Mouse (Mus musculus): ENCODE data around the gene Ing2. TPM values are rescaled to one million over a fixed set of nuclear protein-coding genes. Genes with fewer than 3 reads are reported as not detected.

The Ing2 gene
- polyA plus RNA-seq, 1 experiment from 2014 or later, result 10.9 TPM

- Histone ChIP-seq H3K9me3 (peaks cover 6% of the 10 kb centered on the region; the same call in 1 of the 2 replicates), H3K36me3 (replicated peaks) (no peaks in the 10 kb centered on the region), H3K4me1 (peaks cover 17% of the 10 kb centered on the region), H3K4me3 (peak overlapping the region; percentile 49), H3K27ac (peak overlapping the region; percentile 80; the same call in 1 of the 2 replicates), H3K27me3 (ENCODE audit: poor library complexity, severe bottlenecking) (peaks cover 11% of the 10 kb centered on the region)
- DNase-seq (ENCODE audit: extremely low spot score, low spot score), result no peak
- 32% methylated on average over 7 of the region's 7 CpGs for WGBS
Observed at GRCm38 (mm10) chr8:47691303-47691702, 15.9 kb upstream of the Ing2 start.

GRCm38 (mm10) chr8:47690674-47691078 lies 15.3 kb upstream of the Ing2 start:
- Histone ChIP-seq H3K36me3 (replicated peaks) (no peaks in the 10 kb centered on the region), H3K27ac (peak overlapping the region; percentile 80), H3K4me1 (peaks cover 17% of the 10 kb centered on the region), H3K9me3 (peaks cover 6% of the 10 kb centered on the region; the same call in 1 of the 2 replicates), H3K4me3 (peak overlapping the region; percentile 49), H3K27me3 (ENCODE audit: poor library complexity, severe bottlenecking) (peaks cover 11% of the 10 kb centered on the region)
- WGBS, result 1% methylated on average over 16 of the region's 16 CpGs
- peak; percentile 47 for DNase-seq (ENCODE audit: extremely low spot score, low spot score)

GRCm38 (mm10) chr8:47689704-47690326 lies 14.5 kb upstream of the Ing2 start:
- H3K27me3 ChIP-seq (ENCODE audit: poor library complexity, severe bottlenecking), result peaks cover 11% of the 10 kb centered on the region
- DNase-seq (ENCODE audit: extremely low spot score, low spot score), result peak; percentile 19
- 54% methylated on average over 12 of the region's 12 CpGs for WGBS
- H3K27ac ChIP-seq, result no peak overlapping the region
- H3K4me3 ChIP-seq, result no peak overlapping the region
- peaks cover 17% of the 10 kb centered on the region for H3K4me1 ChIP-seq
- peaks cover 6% of the 10 kb centered on the region; the same call in 1 of the 2 replicates for H3K9me3 ChIP-seq
- 0 out of 2 replicates have a peak, but pooled peaks cover under 1% of the 10 kb centered on the region for H3K36me3 ChIP-seq (replicated peaks)

GRCm38 (mm10) chr8:47684441-47684840 lies 9.1 kb upstream of the Ing2 start:
- peaks cover 9% of the 10 kb centered on the region for H3K36me3 ChIP-seq (replicated peaks)
- no peak for DNase-seq (ENCODE audit: extremely low spot score, low spot score)
- 88% methylated on average over 5 of the region's 5 CpGs for WGBS
- H3K4me1 ChIP-seq, result no peaks in the 10 kb centered on the region
- H3K4me3 ChIP-seq, result no peak overlapping the region
- H3K9me3 ChIP-seq, result peaks cover 2% of the 10 kb centered on the region; the same call in 1 of the 2 replicates
- H3K27me3 ChIP-seq (ENCODE audit: poor library complexity, severe bottlenecking), result no peaks in the 10 kb centered on the region
- H3K27ac ChIP-seq, result no peak overlapping the region

GRCm38 (mm10) chr8:47683994-47684393 lies 8.6 kb upstream of the Ing2 start:
- Histone ChIP-seq H3K36me3 (replicated peaks) (peaks cover 13% of the 10 kb centered on the region), H3K27me3 (ENCODE audit: poor library complexity, severe bottlenecking) (no peaks in the 10 kb centered on the region), H3K4me3 (no peak overlapping the region), H3K4me1 (no peaks in the 10 kb centered on the region), H3K27ac (no peak overlapping the region), H3K9me3 (peaks cover 4% of the 10 kb centered on the region; the same call in 1 of the 2 replicates)
- WGBS, result 94% methylated on average over 9 of the region's 9 CpGs
- no peak for DNase-seq (ENCODE audit: extremely low spot score, low spot score)

GRCm38 (mm10) chr8:47680306-47680705 lies 5.0 kb upstream of the Ing2 start:
- no peak for DNase-seq (ENCODE audit: extremely low spot score, low spot score)
- H3K4me1 ChIP-seq, result peaks cover 15% of the 10 kb centered on the region
- no peak overlapping the region for H3K4me3 ChIP-seq
- WGBS, result 94% methylated on average over 4 of the region's 4 CpGs
- peaks cover 22% of the 10 kb centered on the region for H3K36me3 ChIP-seq (replicated peaks)
- H3K9me3 ChIP-seq, result peaks cover 4% of the 10 kb centered on the region; the same call in 1 of the 2 replicates
- no peaks in the 10 kb centered on the region for H3K27me3 ChIP-seq (ENCODE audit: poor library complexity, severe bottlenecking)
- H3K27ac ChIP-seq, result no peak overlapping the region

GRCm38 (mm10) chr8:47679603-47680002 lies 4.2 kb upstream of the Ing2 start:
- Histone ChIP-seq H3K9me3 (peaks cover 4% of the 10 kb centered on the region; the same call in 1 of the 2 replicates), H3K4me3 (no peak overlapping the region), H3K27ac (no peak overlapping the region), H3K4me1 (peaks cover 15% of the 10 kb centered on the region), H3K27me3 (ENCODE audit: poor library complexity, severe bottlenecking) (no peaks in the 10 kb centered on the region), H3K36me3 (replicated peaks) (peaks cover 20% of the 10 kb centered on the region)
- 75% methylated on average over 1 of the region's 1 CpGs for WGBS
- no peak for DNase-seq (ENCODE audit: extremely low spot score, low spot score)

GRCm38 (mm10) chr8:47676631-47677030 lies 1.3 kb upstream of the Ing2 start:
- WGBS, result 45% methylated on average over 2 of the region's 2 CpGs
- peak overlapping the region; percentile 96 for H3K4me3 ChIP-seq
- peaks cover 4% of the 10 kb centered on the region; the same call in 1 of the 2 replicates for H3K9me3 ChIP-seq
- no peak overlapping the region for H3K27ac ChIP-seq
- H3K27me3 ChIP-seq (ENCODE audit: poor library complexity, severe bottlenecking), result no peaks in the 10 kb centered on the region
- no peak for DNase-seq (ENCODE audit: extremely low spot score, low spot score)
- peaks cover 16% of the 10 kb centered on the region for H3K36me3 ChIP-seq (replicated peaks)
- H3K4me1 ChIP-seq, result peaks cover 24% of the 10 kb centered on the region

GRCm38 (mm10) chr8:47676224-47676623 lies 868 bp upstream of the Ing2 start:
- no peak for DNase-seq (ENCODE audit: extremely low spot score, low spot score)
- peaks cover 4% of the 10 kb centered on the region; the same call in 1 of the 2 replicates for H3K9me3 ChIP-seq
- peak overlapping the region; percentile 98 for H3K27ac ChIP-seq
- H3K4me3 ChIP-seq, result peak overlapping the region; percentile 96
- peaks cover 16% of the 10 kb centered on the region for H3K36me3 ChIP-seq (replicated peaks)
- peaks cover 24% of the 10 kb centered on the region for H3K4me1 ChIP-seq
- no peaks in the 10 kb centered on the region for H3K27me3 ChIP-seq (ENCODE audit: poor library complexity, severe bottlenecking)
- 1% methylated on average over 15 of the region's 15 CpGs for WGBS

GRCm38 (mm10) chr8:47675786-47676185 lies 430 bp upstream of the Ing2 start:
- DNase-seq (ENCODE audit: extremely low spot score, low spot score), result peak; percentile 72
- under 1% methylated on average over 20 of the region's 20 CpGs for WGBS

GRCm38 (mm10) chr8:47674140-47674776 lies 1.1 kb downstream of the Ing2 start:
- H3K4me3 ChIP-seq, result peak overlapping the region; percentile 96
- DNase-seq (ENCODE audit: extremely low spot score, low spot score), result no peak
- under 1% methylated on average over 48 of the region's 59 CpGs for WGBS

More at GRCm38 (mm10) chr8:47675786-47676185, 430 bp upstream of the Ing2 start:
- H3K27me3 ChIP-seq (ENCODE audit: poor library complexity, severe bottlenecking), result no peaks in the 10 kb centered on the region
- H3K4me1 ChIP-seq, result peaks cover 24% of the 10 kb centered on the region
- H3K9me3 ChIP-seq, result peaks cover 4% of the 10 kb centered on the region; the same call in 1 of the 2 replicates
- H3K4me3 ChIP-seq, result peak overlapping the region; percentile 96
- H3K27ac ChIP-seq, result peak overlapping the region; percentile 98
- peaks cover 16% of the 10 kb centered on the region for H3K36me3 ChIP-seq (replicated peaks)

GRCm38 (mm10) chr8:47673317-47674139 lies 1.8 kb downstream of the Ing2 start:
- Histone ChIP-seq H3K27ac (peak overlapping the region; percentile 98), H3K36me3 (replicated peaks) (peaks cover 18% of the 10 kb centered on the region), H3K9me3 (no peaks in the 10 kb centered on the region), H3K4me3 (peak overlapping the region; percentile 96), H3K4me1 (peaks cover 24% of the 10 kb centered on the region), H3K27me3 (ENCODE audit: poor library complexity, severe bottlenecking) (no peaks in the 10 kb centered on the region)
- peak; percentile 93 for DNase-seq (ENCODE audit: extremely low spot score, low spot score)
- WGBS, result under 1% methylated on average over 40 of the region's 53 CpGs

More at GRCm38 (mm10) chr8:47674140-47674776, 1.1 kb downstream of the Ing2 start:
- H3K27ac ChIP-seq, result peak overlapping the region; percentile 98
- peaks cover 24% of the 10 kb centered on the region for H3K4me1 ChIP-seq
- H3K36me3 ChIP-seq (replicated peaks), result peaks cover 18% of the 10 kb centered on the region
- no peaks in the 10 kb centered on the region for H3K27me3 ChIP-seq (ENCODE audit: poor library complexity, severe bottlenecking)
- H3K9me3 ChIP-seq, result peaks cover 1% of the 10 kb centered on the region; the same call in 1 of the 2 replicates

Measured in forebrain, embryonic 10.5 days (tissue).